Mouse (Mus musculus): Measurements from ENCODE around the gene Atxn1.

GRCm38 (mm10) chr13:45749222-45749621 is 215.6 kb downstream of the Atxn1 start:
- TF ChIP-seq POLR2A (IDR thresholded peaks at IDR 0.05; ENCODE audit: insufficient read length, low read depth) (peak; percentile 48), TCF3 (IDR thresholded peaks at IDR 0.05; ENCODE audit: insufficient read length, low read depth) (no peak), MAX (IDR thresholded peaks at IDR 0.05; ENCODE audit: low read depth) (no peak), TCF12 (IDR thresholded peaks at IDR 0.05; ENCODE audit: insufficient read depth, poor library complexity, severe bottlenecking) (no peak), USF1 (IDR thresholded peaks at IDR 0.05; ENCODE audit: low read depth) (no peak), MYOG (IDR thresholded peaks at IDR 0.05; ENCODE audit: control insufficient read depth in 1 of 3, insufficient read depth in 1 of 3, insufficient read length in 2 of 3, low read depth in 2 of 3) (peak in 2 of 3 experiments; percentile 38 to 83), E2F4 (IDR thresholded peaks at IDR 0.05; ENCODE audit: insufficient read depth) (no peak), POLR2AphosphoS2 (IDR thresholded peaks at IDR 0.05; ENCODE audit: insufficient read length, low read depth) (no peak), REST (IDR thresholded peaks at IDR 0.05; ENCODE audit: insufficient read depth, insufficient read length) (no peak), CEBPB (IDR thresholded peaks at IDR 0.05; ENCODE audit: insufficient read depth, poor library complexity, severe bottlenecking) (no peak), MYOD1 (IDR thresholded peaks at IDR 0.05; ENCODE audit: control insufficient read depth in 1 of 3, insufficient read length in 2 of 3, low read depth in 2 of 3) (peak in 2 of 3 experiments; percentile 75)

Measured in myocyte (in vitro differentiated cells).